In the genomic region with DNA sequence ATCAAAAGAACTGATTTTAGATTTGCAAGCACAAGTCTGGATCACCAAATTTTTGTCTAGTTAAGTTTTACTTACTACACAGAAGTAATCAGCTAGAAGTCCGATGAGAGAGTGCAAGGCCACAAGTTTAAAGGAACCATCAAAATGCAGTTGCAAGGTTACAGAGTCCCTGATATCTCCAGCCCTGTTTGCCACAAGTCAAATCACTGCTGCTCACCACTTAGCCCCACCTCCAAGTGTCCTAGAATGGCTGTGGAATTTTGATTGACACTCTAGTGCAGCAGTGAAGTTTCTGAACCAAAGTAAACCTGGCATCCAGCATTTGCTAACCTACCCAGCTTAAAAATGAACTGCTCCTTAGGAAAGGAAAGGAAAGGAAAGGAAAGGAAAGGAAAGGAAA, we compare ENCODE assay signal across 9 mouse cellular contexts. TPM values are rescaled to one million over a fixed set of nuclear protein-coding genes. Genes with fewer than 3 reads are reported as not detected.
A peak's percentile ranks its signal among the peaks of the same experiment; 100 is the strongest.
DNase-seq lines count a peak whose midpoint lies in the region; ATAC-seq lines count a peak whose summit lies in the region.
"Had no signal": no experiment of that assay in that cellular context is flagged by ENCODE, and none has a peak within 500 bp of the region (broad histone marks: within the 10 kb centered on the region; RNA-seq: fewer than 3 reads in every experiment).

No protein-coding gene starts in this region.

- no peaks in the 10 kb centered on the region for H3K4me1 ChIP-seq in lung, embryonic 16.5 days (replicated peaks; ENCODE audit: control insufficient read depth, insufficient read depth, low read length)

- intact Hi-C loops in left cerebral cortex, postnatal 14 days (cut with DNase I): no loop called here

- WGBS in lung, embryonic 16.5 days: 37% methylated on average over 1 of the region's 1 CpGs

- no peak overlapping the region for H3K4me2 ChIP-seq in lung, embryonic 16.5 days (ENCODE audit: low read depth, low read length)

- H3K27me3 ChIP-seq in lung, embryonic 16.5 days (ENCODE audit: control insufficient read depth, insufficient read depth, low read depth, low read length): no peaks in the 10 kb centered on the region

- no peak overlapping the region for H3K4me3 ChIP-seq in lung, embryonic 16.5 days (ENCODE audit: low read length)

- no peak overlapping the region for H3K9ac ChIP-seq in lung, embryonic 16.5 days (ENCODE audit: low read length)

- no peaks in the 10 kb centered on the region for H3K36me3 ChIP-seq in lung, embryonic 16.5 days (ENCODE audit: control insufficient read depth, insufficient read depth, low read length)

- no peak overlapping the region for H3K27ac ChIP-seq in lung, embryonic 16.5 days (ENCODE audit: low read length)

- H3K9me3 ChIP-seq in lung, embryonic 16.5 days (ENCODE audit: control insufficient read depth, low read length): no peaks in the 10 kb centered on the region

- ATAC-seq in lung, embryonic 16.5 days (ENCODE audit: low read depth): 0 out of 2 replicates have a peak, but pooled peaks have one; percentile 74

- peak; percentile 46 for DNase-seq in gastrocnemius, postnatal 25 days
- no peak for DNase-seq in gastrocnemius, postnatal 10 days
- DNase-seq in Muller cell, postnatal 12 days (ENCODE audit: inconsistent ontology term): peak; percentile 9
- peak; percentile 90 for DNase-seq in heart, adult 8-10 months (ENCODE audit: low spot score)
- no peak for DNase-seq in left cerebral cortex, postnatal 14 days (ENCODE audit: low spot score in 2 of 2)
- DNase-seq in urinary bladder, adult 2 months (ENCODE audit: low spot score): no peak
- DNase-seq in MN1 (ENCODE audit: low spot score): no peak
- DNase-seq: cerebellum, adult 2 months had no signal

RNA-seq across cellular contexts. Expression of gene Cd36, which starts 39.0 kb away (rescaled TPM):
- total RNA-seq in gastrocnemius, postnatal 25 days (2021): 100 to 1,000 TPM; 257 to 289 TPM
- total RNA-seq in gastrocnemius, postnatal 10 days (2021): 100 to 1,000 TPM; 305 to 344 TPM
- total RNA-seq in heart, adult 8-10 months (2022): 1,000 to 10,000 TPM; 1,805 to 2,010 (median 1,953) TPM
- polyA plus RNA-seq in lung, embryonic 16.5 days (2015; fragmentation: Nextera tagmentation; extraction: Ambion mirVana): 40.7 and 53.8 TPM in 2 replicates
- total RNA-seq in left cerebral cortex, postnatal 14 days (2021): 1 to 10 TPM; 2.8 to 3.6 TPM
- polyA plus RNA-seq in urinary bladder, adult 2 months (2012; rRNA removed): 43.3 and 60.4 TPM in 2 replicates

Comparison
In these comparisons a context has a peak if more than half of its experiments do, and no peak if none do; other contexts are left out.
1. DNase-seq: peak in gastrocnemius, postnatal 25 days (single experiment), Muller cell, postnatal 12 days (single experiment) and heart, adult 8-10 months (single experiment); none in gastrocnemius, postnatal 10 days (single experiment), left cerebral cortex, postnatal 14 days (0 of 2), urinary bladder, adult 2 months (single experiment) and MN1 (single experiment).
2. RNA of gene Cd36, which starts 39.0 kb away (total RNA-seq): 1,805 to 2,010 TPM in heart, adult 8-10 months, 305 to 344 TPM in gastrocnemius, postnatal 10 days and 257 to 289 TPM in gastrocnemius, postnatal 25 days; 2.8 to 3.6 TPM in left cerebral cortex, postnatal 14 days; every median in the first group is over 10 times any median in the second.